Mouse (Mus musculus) gastrocnemius, postnatal 14 days (tissue): ENCODE data around the gene B3galt4. TPM values are rescaled to one million over a fixed set of nuclear protein-coding genes. Genes with fewer than 3 reads are reported as not detected.
"Not testable (repeated sequence)": the region's sequence is repeated elsewhere in the genome, so short reads cannot be mapped to it uniquely, and the experiment has no call there.

Experiments
- DNase-seq: peaks from one replicate; pipeline ENCODE4 v3.0.0; 2021; ENCODE audit warnings: mixed read lengths
- intact Hi-C: fragments of 180-260 bp; cut with DNase I; formaldehyde crosslinking; loops from one replicate; pipeline ENCODE4 v1.15.1; 2025; ENCODE audit warnings: low total_unique reads
- total RNA-seq, 2 experiments: library from RNA; stranded (reverse); gene quantifications; 2 replicates each; pipeline ENCODE4 v1.2.3; 2021

B3galt4 gene
- total RNA-seq, 2 experiments from 2014 or later, result 2.3 to 2.7 TPM

DNA sequence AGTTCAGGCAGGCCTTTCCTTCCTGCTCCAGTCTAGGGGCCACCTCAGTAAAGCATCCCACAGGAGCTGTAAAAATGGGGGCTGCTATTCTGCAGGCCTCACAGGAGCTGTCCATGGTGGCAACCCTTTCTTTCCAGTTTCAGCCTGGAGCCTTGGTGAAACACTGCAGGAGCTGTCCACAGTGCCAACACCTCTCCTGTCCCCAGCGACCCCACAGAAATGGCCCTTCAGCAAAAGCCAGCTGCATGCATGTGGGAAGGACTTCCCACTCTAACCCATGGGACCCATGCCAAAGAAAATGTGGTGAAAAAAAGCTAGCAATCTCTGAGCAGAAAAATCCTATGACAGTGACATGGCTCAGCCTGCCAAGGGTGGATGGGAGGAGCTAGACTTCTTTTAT lies 21.4 kb upstream of the B3galt4 start:
- intact Hi-C loops, result loop anchor here (5.0 kb wide), 1 partner anchor 1300 kb away; no protein-coding TSS in a partner anchor

DNA sequence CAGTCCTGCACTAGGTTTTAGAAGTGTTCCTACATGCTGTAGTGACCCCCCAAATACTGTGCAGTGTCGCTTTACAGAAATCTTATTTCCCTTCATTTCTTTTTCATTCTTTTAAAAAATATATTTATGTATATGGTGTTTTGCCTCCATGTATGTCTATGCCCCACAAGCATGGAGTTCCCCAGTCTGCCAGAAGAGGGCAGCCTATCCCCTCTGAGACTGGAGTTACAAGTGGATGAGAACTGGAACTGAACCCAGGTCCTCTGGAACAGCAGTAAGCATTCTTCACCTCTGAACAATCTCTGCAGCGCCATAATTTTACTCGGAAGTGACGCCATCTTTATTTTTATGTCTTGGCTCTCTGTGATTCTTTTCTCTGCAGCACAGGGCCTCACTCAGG lies 18.1 kb upstream of the B3galt4 start:
- no peak for DNase-seq
- intact Hi-C loops, result no loop called here

More for the DNA sequence above, 21.4 kb upstream of the B3galt4 start:
- DNase-seq, result no peak

DNA sequence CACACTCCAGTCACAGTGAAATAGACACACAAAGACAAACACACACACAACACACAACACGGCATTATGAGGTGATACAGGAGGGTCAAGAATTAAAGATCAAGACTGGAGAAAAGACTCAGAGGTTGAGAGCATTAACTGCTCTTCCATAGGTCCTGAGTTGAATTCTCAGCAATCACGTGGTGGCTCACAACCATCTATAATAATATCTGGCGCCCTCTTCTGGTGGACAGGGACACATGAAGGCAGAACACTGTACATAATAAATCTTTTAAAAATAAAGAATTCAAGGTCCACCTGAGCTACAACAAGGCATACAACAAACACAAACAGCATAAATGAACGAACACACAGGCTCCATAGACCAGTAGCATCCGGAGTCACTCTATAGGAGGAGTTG lies 17.6 kb upstream of the B3galt4 start:
- DNase-seq, result no peak
- intact Hi-C loops, result no loop called here

DNA sequence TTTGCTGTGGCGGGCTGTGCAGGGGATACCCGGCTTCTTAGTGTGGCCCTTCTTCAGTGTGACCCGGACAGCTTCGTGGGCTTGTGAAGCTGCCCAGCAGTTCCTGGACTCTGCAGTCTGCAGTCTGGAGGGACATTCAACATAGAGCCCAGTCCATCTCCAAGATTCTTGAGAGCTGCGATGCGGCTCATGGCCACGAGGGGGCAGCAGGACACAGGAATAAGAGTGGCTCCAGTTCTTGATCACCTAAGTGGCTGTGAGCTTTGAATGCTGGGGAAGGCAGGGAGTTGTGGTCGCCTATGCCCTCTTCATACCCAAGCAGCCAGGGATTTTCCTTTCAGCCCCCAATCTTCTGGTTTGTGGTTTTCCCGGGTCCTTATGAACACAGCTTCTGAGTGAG lies 17.2 kb upstream of the B3galt4 start:
- intact Hi-C loops, result no loop called here
- DNase-seq, result peak; percentile 75

DNA sequence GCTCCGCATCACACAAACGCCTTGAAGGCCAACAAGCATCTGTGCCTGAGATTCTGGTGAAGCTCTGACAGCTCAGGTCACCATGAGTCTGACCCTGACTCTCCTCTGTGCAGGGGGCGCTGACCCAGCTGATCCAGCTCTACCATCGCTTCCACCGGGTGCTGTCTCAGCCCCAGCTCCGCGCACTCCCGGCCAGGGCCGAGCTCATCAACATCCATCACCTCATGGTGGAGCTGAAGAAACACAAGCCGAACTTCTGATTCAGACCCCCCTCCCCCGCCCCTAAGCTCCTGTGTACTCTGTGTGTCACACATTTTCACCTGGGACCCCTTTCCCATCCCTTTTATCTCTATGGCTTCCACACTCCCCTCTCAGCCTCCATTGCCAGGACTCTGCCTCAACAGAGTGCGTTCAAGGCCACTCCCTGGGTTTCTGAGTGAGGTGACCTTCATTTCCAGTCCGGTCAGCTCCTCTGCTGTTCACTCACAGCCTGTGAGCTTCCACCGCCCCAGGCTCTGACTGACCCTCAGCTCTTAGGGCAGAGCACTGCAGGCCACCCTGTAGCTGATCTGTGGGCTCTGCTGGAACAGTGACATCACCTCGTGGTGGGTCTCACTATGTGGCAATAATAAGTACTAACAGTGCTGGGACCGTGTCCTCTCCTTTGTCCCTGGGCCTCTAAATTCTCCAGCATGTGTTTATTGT lies 14.7 kb upstream of the B3galt4 start:
- no peak for DNase-seq
- intact Hi-C loops, result no loop called here

DNA sequence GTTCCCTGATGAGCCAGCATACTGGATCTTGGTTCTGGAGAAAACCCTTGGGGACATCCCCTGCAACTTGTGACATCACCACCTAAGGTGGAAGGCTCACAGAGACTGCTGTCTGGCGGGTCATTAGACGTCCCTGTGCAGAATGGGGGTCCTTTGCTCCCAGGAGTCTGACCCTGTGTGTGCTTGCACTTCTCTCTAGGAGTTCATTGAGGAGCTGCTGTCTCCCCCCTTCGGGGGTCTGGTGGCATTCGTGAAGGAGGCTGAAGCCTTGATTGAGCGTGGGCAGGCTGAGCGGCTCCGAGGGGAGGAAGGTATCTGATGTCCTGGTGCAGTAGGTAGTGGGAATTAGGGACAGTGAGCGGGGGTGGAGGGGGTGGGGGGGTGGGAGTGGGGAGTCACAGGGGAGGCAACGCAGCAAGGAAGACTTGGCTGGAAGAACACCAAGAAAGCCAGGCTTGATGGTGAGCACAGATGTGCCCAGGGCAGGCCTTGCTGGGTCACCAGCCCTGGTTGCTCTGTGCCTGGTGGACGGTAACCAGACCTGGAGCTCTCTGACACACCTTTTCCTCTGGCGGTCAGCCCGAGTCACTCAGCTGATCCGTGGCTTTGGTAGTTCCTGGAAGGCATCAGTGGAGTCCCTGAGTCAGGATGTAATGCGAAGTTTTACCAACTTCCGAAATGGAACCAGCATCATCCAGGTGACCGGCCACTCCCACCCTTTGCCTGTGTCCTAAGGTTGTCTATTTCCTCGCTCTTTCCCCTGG lies 14.0 kb upstream of the B3galt4 start:
- intact Hi-C loops, result no loop called here
- no peak for DNase-seq

DNA sequence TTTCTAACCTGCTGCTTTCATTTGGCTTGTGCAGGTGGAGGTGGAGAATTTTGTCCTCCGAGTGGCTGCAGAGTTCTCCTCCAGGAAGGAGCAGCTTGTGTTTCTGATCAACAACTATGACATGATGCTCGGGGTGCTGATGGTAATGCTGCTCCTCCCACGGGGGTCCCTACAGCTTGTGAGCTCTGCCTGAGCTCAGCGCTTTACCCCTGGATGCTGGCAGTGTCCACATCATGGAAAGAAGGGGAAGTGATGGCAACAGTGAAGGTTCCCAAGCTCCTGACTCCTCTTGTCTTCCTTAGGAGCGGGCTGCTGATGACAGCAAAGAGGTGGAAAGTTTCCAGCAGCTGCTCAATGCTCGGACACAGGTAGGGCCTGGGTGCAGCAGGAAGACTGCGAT lies 11.6 kb upstream of the B3galt4 start:
- intact Hi-C loops, result no loop called here
- no peak for DNase-seq

DNA sequence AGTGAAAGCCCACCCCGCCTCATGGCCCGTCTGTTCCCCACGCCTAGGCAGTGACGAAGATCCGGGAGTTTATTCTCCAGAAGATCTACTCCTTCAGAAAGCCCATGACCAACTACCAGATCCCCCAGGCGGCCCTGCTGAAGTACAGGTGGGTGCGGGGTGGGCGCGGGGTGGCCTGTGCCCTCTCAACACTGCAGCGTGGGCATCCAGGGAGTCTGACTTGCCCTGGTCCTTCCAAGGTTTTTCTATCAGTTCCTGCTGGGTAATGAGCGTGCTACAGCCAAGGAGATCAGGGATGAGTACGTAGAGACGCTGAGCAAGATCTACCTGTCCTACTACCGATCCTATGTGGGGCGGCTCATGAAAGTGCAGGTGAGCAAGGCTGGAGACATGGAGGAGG lies 8.7 kb upstream of the B3galt4 start:
- intact Hi-C loops, result loop anchor here (2.0 to 5.0 kb wide), 2 partner anchors 1307 to 1319 kb away; no protein-coding TSS in a partner anchor

DNA sequence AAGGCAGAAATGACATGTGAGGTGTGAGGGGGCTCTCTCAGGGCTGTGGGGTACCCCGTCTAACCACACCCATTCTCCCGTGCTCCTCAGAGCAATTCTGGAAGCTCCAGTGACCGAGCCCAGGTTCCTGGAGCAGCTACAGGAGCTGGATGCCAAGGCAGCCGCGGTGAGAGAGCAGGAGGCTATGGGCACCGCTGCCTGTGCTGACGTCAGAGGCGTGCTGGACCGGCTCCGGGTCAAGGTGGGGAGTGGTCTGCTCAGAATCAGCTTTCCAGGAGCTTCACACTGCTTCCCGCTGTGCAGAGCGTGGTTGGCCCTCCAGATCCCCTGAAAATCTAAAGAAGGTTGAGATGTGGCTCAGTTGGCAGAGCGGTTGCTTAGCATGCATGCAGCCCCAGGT lies 7.8 kb upstream of the B3galt4 start:
- no peak for DNase-seq
- intact Hi-C loops, result loop anchor here (5.0 kb wide), 1 partner anchor 1308 kb away; no protein-coding TSS in a partner anchor

More for the DNA sequence above, 8.7 kb upstream of the B3galt4 start:
- DNase-seq, result no peak

DNA sequence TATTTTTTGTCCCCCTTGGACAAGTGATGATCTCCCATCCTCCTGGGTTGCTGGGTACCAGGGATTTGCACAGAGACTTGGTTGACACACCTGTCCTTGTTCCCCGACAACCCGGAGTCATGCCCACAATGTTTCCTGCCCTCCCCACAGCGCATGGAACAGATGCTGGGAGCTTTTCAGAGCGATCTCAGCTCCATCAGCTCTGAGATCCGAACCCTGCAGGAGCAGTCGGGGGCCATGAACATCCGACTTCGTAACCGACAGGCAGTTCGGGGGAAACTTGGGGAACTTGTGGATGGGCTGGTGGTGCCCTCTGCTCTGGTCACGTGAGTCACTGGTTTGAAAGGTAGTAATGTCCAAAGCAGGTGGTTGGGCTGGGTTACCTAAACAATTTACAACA lies 7.2 kb upstream of the B3galt4 start:
- intact Hi-C loops, result loop anchor here (5.0 kb wide), 1 partner anchor 1309 kb away; no protein-coding TSS in a partner anchor
- DNase-seq, result no peak

DNA sequence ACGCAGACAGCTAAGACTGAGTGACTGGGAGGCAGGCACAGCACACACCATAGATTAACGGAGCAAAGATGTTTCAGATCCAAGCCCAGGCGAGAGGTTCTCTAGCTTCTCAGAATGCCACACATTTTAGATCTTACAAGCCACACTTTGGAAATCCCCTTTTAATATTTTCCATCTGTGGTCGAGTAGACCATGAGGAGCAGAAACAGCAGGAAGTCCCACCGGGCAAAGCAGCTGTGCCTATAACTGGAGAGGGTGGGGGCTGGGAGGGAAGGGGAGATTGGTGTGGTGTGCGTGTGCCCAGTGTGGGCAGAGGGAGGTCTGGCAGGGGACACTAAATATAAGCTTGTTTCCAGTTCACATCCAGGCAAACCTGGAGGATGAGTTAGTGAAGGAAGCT lies 6.2 kb upstream of the B3galt4 start:
- DNase-seq, result no peak
- intact Hi-C loops, result loop anchor here (5.0 kb wide), 1 partner anchor 1310 kb away; no protein-coding TSS in a partner anchor

DNA sequence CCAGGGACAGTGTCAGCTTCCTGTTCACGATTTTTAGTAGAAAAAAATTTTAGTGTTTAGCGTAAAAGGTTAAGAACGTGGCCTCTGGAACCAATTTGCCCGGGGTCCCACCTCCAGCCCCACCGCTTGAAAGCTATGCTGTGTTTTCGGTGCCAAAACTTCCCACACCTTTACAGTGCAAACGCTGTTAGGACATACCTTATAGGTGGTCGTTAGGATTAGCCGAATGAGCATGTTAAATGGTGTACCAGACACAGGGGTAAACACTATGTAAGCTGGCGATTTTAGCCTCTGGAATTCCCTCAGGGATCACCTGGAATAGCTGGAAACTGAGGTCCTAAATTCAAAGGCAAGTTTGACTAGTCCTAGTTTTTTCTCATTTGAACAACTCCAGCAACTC lies 5.0 kb upstream of the B3galt4 start:
- DNase-seq, result no peak
- intact Hi-C loops, result loop anchor here (5.0 kb wide), 1 partner anchor 1311 kb away; no protein-coding TSS in a partner anchor

DNA sequence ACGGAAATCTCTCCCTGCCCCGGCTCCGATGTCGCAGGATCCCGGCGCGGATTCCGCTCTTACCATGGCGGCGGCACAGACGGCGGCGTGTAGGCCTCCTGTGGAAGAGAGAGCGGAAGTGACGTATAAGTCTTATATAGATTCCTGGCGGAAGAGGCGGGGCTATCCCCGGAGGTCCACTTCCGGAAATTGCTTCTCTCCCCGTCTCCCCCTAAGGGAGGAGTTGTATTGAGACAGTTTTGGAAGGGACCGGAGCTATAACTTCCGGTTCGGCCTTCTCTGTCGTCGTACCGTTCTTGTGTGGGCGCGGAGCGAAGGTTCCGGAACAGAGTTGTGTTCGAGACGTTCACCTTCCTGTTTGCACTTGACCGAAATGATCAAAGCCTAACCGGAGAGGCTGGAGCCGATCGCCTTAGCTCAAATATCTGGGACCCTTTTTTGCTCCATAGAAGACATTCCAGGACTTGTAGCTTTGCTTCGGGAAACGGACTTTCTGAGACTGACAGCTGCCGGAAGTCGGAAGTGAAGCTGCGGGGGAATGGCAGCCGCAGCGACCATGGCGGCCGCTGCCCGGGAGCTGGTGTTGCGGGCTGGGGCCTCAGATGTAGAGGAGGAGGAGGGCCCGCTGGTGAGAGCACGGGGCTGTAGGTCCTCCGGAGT lies 4.4 kb upstream of the B3galt4 start, which contains the start of the genes Vps52 and Rps18:
Gene Vps52, plus strand, starts transcription at position 258 of the 660 bp plus-strand sequence.
Gene Rps18, minus strand, starts transcription at position 447 of the 660 bp plus-strand sequence.
- intact Hi-C loops, result loop anchor here (5.0 kb wide), 1 partner anchor 1312 kb away; no protein-coding TSS in a partner anchor
- DNase-seq, result peak; percentile 90

DNA sequence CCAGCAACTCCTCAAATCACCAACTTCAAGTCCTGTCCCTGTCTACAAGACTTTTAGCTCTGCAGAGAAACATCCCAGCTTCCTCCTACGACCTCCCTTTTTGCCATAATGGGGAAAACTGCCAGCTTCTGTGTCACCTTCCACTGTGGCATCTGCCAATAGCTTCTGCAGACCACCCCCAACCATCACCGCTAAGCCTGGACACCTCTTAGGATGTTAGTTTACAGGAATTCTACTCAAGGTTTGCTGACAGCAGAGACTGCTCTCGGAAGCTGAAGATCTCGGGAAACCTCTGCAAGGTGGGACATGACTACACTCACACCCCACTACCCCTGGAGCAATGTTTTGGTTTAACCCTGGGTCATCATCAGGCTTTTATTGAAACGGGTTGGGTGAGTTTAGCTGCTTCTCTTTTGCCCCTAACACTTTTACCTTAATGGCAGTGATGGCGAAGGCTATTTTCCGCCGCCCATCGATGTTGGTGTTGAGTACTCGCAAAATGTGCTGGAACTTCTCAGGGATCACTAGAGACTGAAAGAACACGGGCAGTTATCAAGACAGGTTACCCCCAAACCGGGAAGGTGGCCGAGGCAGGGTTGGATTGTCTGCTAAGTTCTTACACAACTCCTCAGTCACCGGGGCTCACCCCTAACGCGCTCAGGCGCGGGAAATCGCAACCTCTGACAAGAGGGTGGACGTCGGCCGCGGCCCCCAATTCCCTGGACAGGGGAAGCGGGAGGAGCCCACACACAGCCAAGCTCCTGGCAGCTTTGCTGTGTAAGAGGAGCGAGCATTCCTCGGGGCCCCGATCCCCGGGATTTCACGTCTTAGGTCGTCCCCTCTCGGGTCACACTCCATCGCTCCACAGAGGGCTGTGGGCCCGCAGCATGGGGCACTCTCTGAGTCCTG lies 3.6 kb upstream of the B3galt4 start:
- intact Hi-C loops, result loop anchor here (5.0 kb wide), 1 partner anchor 1312 kb away; no protein-coding TSS in a partner anchor
- no peak for DNase-seq

DNA sequence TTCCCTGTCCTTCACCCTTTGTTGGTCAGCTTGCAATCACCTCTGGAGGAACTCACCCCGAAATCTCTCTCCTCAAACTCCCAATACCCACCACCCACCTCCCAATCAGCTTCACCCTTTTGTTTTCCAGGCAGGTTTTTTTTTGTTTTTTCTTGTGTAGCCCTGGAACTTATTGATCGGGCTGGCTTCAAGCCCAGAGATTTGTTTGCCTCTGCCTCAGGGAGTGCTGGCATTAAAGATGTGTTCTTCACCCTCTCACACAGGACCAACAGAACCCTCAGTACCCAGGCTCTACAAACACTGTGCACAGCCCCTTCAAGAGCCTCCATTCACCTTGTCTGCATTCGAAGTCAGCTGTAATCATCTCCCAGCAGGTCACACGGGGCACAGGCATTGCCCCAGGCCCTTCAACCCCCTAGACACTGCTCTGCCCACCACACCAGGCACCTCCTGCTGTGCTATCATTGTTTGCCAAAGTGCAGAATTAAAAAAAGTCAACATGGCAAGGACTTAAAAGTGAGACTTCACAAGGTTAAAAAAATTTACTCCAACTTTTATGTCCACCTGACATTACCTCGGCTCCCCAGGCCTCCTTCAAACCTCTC lies 2.8 kb upstream of the B3galt4 start:
- intact Hi-C loops, result no loop called here

DNA sequence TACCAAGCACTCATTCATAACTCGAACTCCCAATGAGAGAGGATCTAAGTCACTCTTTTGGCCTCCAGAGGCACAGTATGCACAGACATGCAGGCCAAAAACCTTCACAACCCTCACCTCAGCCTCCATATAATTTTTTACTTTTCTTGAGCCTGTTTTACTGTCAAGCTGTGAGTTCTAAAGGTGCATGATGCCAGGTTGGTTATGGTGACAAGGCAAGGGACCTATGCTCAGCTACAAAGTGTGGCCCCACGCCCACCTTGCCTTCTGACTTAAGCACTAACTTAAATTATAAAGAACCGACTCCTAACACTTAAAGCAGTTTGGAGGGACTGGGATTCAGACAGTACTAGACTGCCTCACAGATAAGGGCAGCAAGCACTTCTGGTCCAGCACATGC lies 2.0 kb upstream of the B3galt4 start:
- intact Hi-C loops, result no loop called here

More for the DNA sequence above, 2.8 kb upstream of the B3galt4 start:
- no peak for DNase-seq

DNA sequence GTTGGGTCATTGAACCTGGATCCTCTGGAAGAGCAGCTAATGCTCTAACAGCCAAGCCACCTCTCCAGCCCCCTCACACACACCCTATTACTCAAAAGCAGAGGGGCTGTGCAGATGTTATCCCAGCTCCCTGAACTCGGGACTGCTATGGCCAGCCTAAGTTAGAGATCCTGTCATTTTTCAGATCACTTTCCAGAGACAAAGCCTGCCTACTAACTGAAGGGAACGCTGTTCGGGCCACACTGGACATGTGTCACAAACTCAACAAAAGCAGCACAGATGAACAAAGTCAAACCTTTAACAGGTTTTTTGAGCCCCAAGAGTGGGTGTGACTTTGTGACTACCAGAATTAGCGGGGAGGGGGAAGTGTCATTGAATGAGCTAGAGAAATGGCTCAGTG lies 1.6 kb upstream of the B3galt4 start:
- DNase-seq, result no peak
- intact Hi-C loops, result no loop called here

More for the DNA sequence above, 2.0 kb upstream of the B3galt4 start:
- DNase-seq, result no peak

DNA sequence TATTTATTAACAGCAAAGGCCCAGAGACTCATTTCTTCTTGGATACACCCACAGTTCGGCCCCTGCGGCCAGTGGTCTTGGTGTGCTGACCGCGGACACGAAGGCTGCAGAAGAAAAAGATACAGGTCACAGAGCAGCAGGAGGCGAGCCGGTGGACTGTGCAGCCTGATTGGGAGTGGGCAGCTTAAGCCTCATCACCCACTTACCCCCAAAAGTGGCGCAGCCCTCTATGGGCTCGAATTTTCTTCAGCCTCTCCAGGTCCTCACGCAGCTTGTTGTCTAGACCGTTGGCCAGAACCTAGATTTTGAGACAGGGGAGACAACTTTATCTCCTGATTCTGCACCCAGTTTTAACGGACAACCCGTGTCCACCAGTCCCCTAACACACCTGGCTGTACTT lies 727 bp upstream of the B3galt4 start:
- intact Hi-C loops, DNase-seq: not testable (repeated sequence)
